1 mouse cellular context compared by ENCODE assay signal in the genomic region with DNA sequence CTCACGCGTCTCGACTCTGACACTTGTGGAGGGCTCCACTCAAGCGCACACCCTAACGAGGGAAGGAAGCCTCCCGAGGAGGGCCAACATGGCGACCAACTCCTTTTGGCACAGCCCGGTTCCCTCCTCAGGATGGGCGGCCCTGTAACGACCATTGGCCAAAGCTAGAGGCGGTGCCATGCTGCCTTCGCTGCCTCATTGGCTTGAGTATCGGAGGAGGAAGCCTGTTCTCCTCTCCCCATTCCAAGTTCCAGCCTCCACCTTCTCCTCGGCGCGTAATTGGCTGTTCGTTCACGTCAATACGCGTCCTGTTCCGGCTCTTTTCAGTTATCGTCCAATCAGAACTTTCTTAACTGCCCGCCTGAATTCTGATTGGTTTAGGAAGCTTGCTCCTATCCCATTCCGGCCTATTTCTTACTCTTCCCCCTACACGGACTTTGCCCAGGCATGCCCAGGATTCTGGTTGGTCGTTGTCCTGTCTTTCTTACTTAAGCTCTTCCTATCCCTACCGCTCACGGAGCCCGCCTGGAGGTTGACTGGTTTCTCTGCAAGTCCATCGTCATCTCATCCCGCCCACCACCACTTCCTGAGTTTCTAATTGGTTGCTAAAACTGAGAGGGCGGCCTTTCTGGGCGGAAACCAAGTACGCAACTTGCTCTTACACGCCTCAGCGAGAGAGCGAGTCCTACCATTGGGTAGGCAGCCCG.
A peak's percentile ranks its signal among the peaks of the same experiment; 100 is the strongest.
TF ChIP-seq lines count a peak whose summit lies in the region.

A gene (plus strand): TSS at position 655 of the 707 bp plus-strand sequence.

TF ChIP-seq in myocyte, 11 proteins besides CTCF, POLR2A, EP300 and RAD21 (continued from another document):
- TF ChIP-seq MAX (IDR thresholded peaks at IDR 0.05; ENCODE audit: low read depth) (peak; percentile 14), E2F4 (IDR thresholded peaks at IDR 0.05; ENCODE audit: insufficient read depth) (no peak)
TF ChIP-seq in myocyte: peak in this region for 4.
